ENCODE assay signal across 13 mouse cellular contexts in the genomic region with DNA sequence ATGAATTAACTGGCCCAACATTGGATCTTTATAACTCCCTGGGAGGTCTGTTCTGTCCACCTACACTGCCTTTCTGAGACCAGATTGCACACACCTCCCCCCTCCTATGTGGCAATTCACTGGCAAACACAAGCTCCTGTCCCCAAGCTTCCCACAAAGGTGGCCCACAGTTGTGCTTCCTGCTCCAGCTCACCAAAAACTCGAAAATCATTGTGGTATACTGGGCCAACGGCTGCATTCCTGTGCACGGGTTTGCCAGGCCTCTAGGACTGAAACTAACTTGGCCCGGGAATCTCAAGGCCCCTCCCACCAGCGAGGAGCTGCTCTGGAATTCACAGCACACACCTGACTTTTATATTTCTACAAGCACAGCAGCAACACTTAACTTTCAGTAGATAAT. TPM values are rescaled to one million over a fixed set of nuclear protein-coding genes. Genes with fewer than 3 reads are reported as not detected.
DNase-seq lines count a peak whose midpoint lies in the region; ATAC-seq and TF ChIP-seq lines count a peak whose summit lies in the region.
"Had no signal": no experiment of that assay in that cellular context is flagged by ENCODE, and none has a peak within 500 bp of the region (broad histone marks: within the 10 kb centered on the region; RNA-seq: fewer than 3 reads in every experiment).

No protein-coding gene starts in this region.

- H3K27ac ChIP-seq in heart, embryonic 13.5 days (replicated peaks): peak overlapping the region; percentile 12
- peak overlapping the region; percentile 65; the same call in 1 of the 2 replicates for H3K27ac ChIP-seq in kidney, postnatal 0 days
- H3K27ac ChIP-seq in forebrain, postnatal 0 days (ENCODE audit: low read depth, low read length): no peak overlapping the region

- TF ChIP-seq CTCF in kidney, postnatal 0 days (IDR thresholded peaks at IDR 0.05; ENCODE audit: low read depth): no peak
- TF ChIP-seq CTCF in forebrain, postnatal 0 days (IDR thresholded peaks at IDR 0.05; ENCODE audit: low read depth): no peak

- H3K4me3 ChIP-seq in heart, embryonic 13.5 days: no peak overlapping the region
- H3K4me3 ChIP-seq in kidney, postnatal 0 days (replicated peaks; ENCODE audit: low read depth, low read length): no peak overlapping the region
- no peak overlapping the region for H3K4me3 ChIP-seq in forebrain, postnatal 0 days (ENCODE audit: low read depth, low read length)

- 50% methylated on average over 5 of the region's 5 CpGs for WGBS in heart, embryonic 13.5 days
- WGBS in kidney, postnatal 0 days: 27% methylated on average over 5 of the region's 5 CpGs
- WGBS in forebrain, postnatal 0 days: 62% methylated on average over 5 of the region's 5 CpGs

- peaks cover 64% of the 10 kb centered on the region for H3K36me3 ChIP-seq in heart, embryonic 13.5 days
- H3K36me3 ChIP-seq in kidney, postnatal 0 days (ENCODE audit: insufficient read depth, low read length): no peaks in the 10 kb centered on the region
- no peaks in the 10 kb centered on the region; the same call in 1 of the 2 replicates for H3K36me3 ChIP-seq in forebrain, postnatal 0 days (ENCODE audit: insufficient read depth)

- H3K27me3 ChIP-seq in heart, embryonic 13.5 days (replicated peaks): no peaks in the 10 kb centered on the region
- H3K27me3 ChIP-seq in kidney, postnatal 0 days (ENCODE audit: insufficient read depth, low read length): no peaks in the 10 kb centered on the region
- no peaks in the 10 kb centered on the region for H3K27me3 ChIP-seq in forebrain, postnatal 0 days (ENCODE audit: insufficient read depth, low read length)

- H3K4me1 ChIP-seq in heart, embryonic 13.5 days: peaks cover 77% of the 10 kb centered on the region
- H3K4me1 ChIP-seq in kidney, postnatal 0 days (replicated peaks; ENCODE audit: insufficient read depth, low read length): peaks cover 71% of the 10 kb centered on the region
- H3K4me1 ChIP-seq in forebrain, postnatal 0 days (ENCODE audit: insufficient read depth): no peaks in the 10 kb centered on the region

- no peak overlapping the region for H3K4me2 ChIP-seq in heart, embryonic 13.5 days
- H3K4me2 ChIP-seq in kidney, postnatal 0 days (ENCODE audit: low read length): no peak overlapping the region
- H3K4me2 ChIP-seq in forebrain, postnatal 0 days (ENCODE audit: low read depth): no peak overlapping the region

- no peaks in the 10 kb centered on the region for H3K9me3 ChIP-seq in heart, embryonic 13.5 days
- H3K9me3 ChIP-seq in kidney, postnatal 0 days (replicated peaks; ENCODE audit: low read length): no peaks in the 10 kb centered on the region
- H3K9me3 ChIP-seq in forebrain, postnatal 0 days (ENCODE audit: low read length): no peaks in the 10 kb centered on the region

- intact Hi-C loops in heart, postnatal 36 days (cut with DNase I): no loop called here

- no peak for DNase-seq in heart, postnatal 36 days
- peak; percentile 70 for DNase-seq in Muller cell, postnatal 12 days (ENCODE audit: inconsistent ontology term)
- peak; percentile 32 for DNase-seq in kidney, postnatal 0 days (ENCODE audit: low spot score)
- DNase-seq in lung, postnatal 10 days: peak; percentile 50
- no peak for DNase-seq in gastrocnemius, postnatal 25 days
- no peak for DNase-seq in B cell, adult 2 months
- no peak for DNase-seq in forebrain, postnatal 0 days
- DNase-seq: cerebellum, adult 9-11 months; gastrocnemius, postnatal 14 days; left cerebral cortex, postnatal 4 days; thymus, postnatal 36 days had no signal

- H3K9ac ChIP-seq in heart, embryonic 13.5 days: no peak overlapping the region
- no peak overlapping the region for H3K9ac ChIP-seq in kidney, postnatal 0 days (ENCODE audit: low read depth, low read length)
- H3K9ac ChIP-seq in forebrain, postnatal 0 days: no peak overlapping the region

- no peak for ATAC-seq in heart, embryonic 13.5 days (ENCODE audit: extremely low read depth, insufficient number of reproducible peaks, low FRiP score, low TSS enrichment)
- ATAC-seq in kidney, postnatal 0 days (replicated peaks; ENCODE audit: low FRiP score, low read depth): no peak
- no peak for ATAC-seq in forebrain, postnatal 0 days
- ATAC-seq: midbrain, embryonic 16.5 days had no signal

RNA-seq across cellular contexts. Expression of a gene that starts 31.3 kb away (rescaled TPM):
- polyA plus RNA-seq in heart, embryonic 13.5 days (2015; fragmentation: Nextera tagmentation; extraction: Ambion mirVana): 16.2 and 18.8 TPM in 2 replicates
- total RNA-seq in heart, postnatal 36 days (2021): 100 to 1,000 TPM; 192 TPM
- polyA plus RNA-seq in kidney, postnatal 0 days (2015; fragmentation: Nextera tagmentation; extraction: Ambion mirVana): 24.5 and 28.2 TPM in 2 replicates
- total RNA-seq in gastrocnemius, postnatal 25 days (2021): 100 to 1,000 TPM; 158 TPM
- total RNA-seq in forebrain, postnatal 0 days (2014; rRNA removed): 81.4 and 107 TPM in 2 replicates
- 9.8 and 18.5 TPM in 2 replicates for polyA plus RNA-seq in forebrain, postnatal 0 days (2015; fragmentation: Nextera tagmentation; extraction: Ambion mirVana)

Comparison
In these comparisons a context has a peak if more than half of its experiments do, and no peak if none do; other contexts are left out.
1. DNase-seq: peak in Muller cell, postnatal 12 days (single experiment), kidney, postnatal 0 days (single experiment) and lung, postnatal 10 days (single experiment); none in heart, postnatal 36 days (0 of 2), gastrocnemius, postnatal 25 days (single experiment), B cell, adult 2 months (0 of 2) and forebrain, postnatal 0 days (single experiment).